Mouse (Mus musculus) G1E-ER4 (cell line): Measurements from ENCODE around the gene Txndc9. TPM values are rescaled to one million over a fixed set of nuclear protein-coding genes. Genes with fewer than 3 reads are reported as not detected.

Experiments
- GATA1 ChIP-seq: IDR thresholded peaks from one replicate; pipeline ENCODE4 v1.8.0; 2012; ENCODE audit warnings: low read length, inconsistent platforms
- polyA plus RNA-seq: library from polyadenylated mRNA; stranded (reverse); fragments of >175 nt; gene quantifications from 2 replicates; pipeline ENCODE4 v1.2.3, GENCODE M21; 2012

The Txndc9 gene
- polyA plus RNA-seq, 1 experiment, result 2.7 TPM

- no peak for TF ChIP-seq GATA1
Measured at GRCm38 (mm10) chr1:37996877-37997484, 712 bp downstream of the Txndc9 start.

- no peak for TF ChIP-seq GATA1
Measured at GRCm38 (mm10) chr1:37996226-37996625, 1.5 kb downstream of the Txndc9 start.

GRCm38 (mm10) chr1:37987856-37988255 is 9.8 kb downstream of the Txndc9 start:
- TF ChIP-seq GATA1, result no peak

- TF ChIP-seq GATA1, result no peak
Measured at GRCm38 (mm10) chr1:37985764-37986323, 11.8 kb downstream of the Txndc9 start.

GRCm38 (mm10) chr1:37984326-37984725 is 13.4 kb downstream of the Txndc9 start:
- TF ChIP-seq GATA1, result no peak

- TF ChIP-seq GATA1, result no peak
Measured at GRCm38 (mm10) chr1:37977303-37977702, 20.4 kb downstream of the Txndc9 start.

GRCm38 (mm10) chr1:37971520-37971919 is 26.2 kb downstream of the Txndc9 start:
- no peak for TF ChIP-seq GATA1

- TF ChIP-seq GATA1, result no peak
Measured at GRCm38 (mm10) chr1:37968746-37969145, 28.9 kb downstream of the Txndc9 start.

- TF ChIP-seq GATA1, result no peak
Measured at GRCm38 (mm10) chr1:37965571-37965970, 32.1 kb downstream of the Txndc9 start.

- no peak for TF ChIP-seq GATA1
Measured at GRCm38 (mm10) chr1:37959486-37959885, 38.2 kb downstream of the Txndc9 start.

GRCm38 (mm10) chr1:37958516-37958915 is 39.2 kb downstream of the Txndc9 start:
- no peak for TF ChIP-seq GATA1

GRCm38 (mm10) chr1:37957659-37958058 is 40.0 kb downstream of the Txndc9 start, which contains the start of gene Lyg1:
TSS of gene Lyg1 (minus strand) at chr1:37957759.
- TF ChIP-seq GATA1, result no peak

- no peak for TF ChIP-seq GATA1
Measured at GRCm38 (mm10) chr1:37956690-37957431, 40.8 kb downstream of the Txndc9 start.

GRCm38 (mm10) chr1:37955251-37955650 is 42.4 kb downstream of the Txndc9 start:
- no peak for TF ChIP-seq GATA1

- no peak for TF ChIP-seq GATA1
Measured at GRCm38 (mm10) chr1:37954786-37955185, 42.9 kb downstream of the Txndc9 start.

GRCm38 (mm10) chr1:37948906-37949305 is 48.8 kb downstream of the Txndc9 start:
- no peak for TF ChIP-seq GATA1

Other genes with a start within 250 kb of the Txndc9 start
- 0.14 and 0.24 TPM in 2 replicates for gene Tsga10, start 131.5 kb downstream of the Txndc9 start, polyA plus RNA-seq
- 1.0 and 1.2 TPM in 2 replicates for gene Lipt1, start 126.2 kb downstream of the Txndc9 start, polyA plus RNA-seq
- 4.4 and 9.5 TPM in 2 replicates for gene Mitd1, start 107.5 kb downstream of the Txndc9 start, polyA plus RNA-seq
- 49.9 and 63.3 TPM in 2 replicates for gene Mrpl30, start 107.4 kb downstream of the Txndc9 start, polyA plus RNA-seq
- not detected in 2 replicates for gene Lyg2, start 81.4 kb downstream of the Txndc9 start, polyA plus RNA-seq
- gene Lyg1, start 40.1 kb downstream of the Txndc9 start, polyA plus RNA-seq, result not detected in 2 replicates
- 81.2 and 95.2 TPM in 2 replicates for gene Eif5b, start 117 bp upstream of the Txndc9 start, polyA plus RNA-seq
- gene Rev1, start 131.9 kb upstream of the Txndc9 start, polyA plus RNA-seq, result 21.2 and 24.8 TPM in 2 replicates